Mouse (Mus musculus) lung, embryonic 14.5 days (tissue): ENCODE data around the gene Cryzl2. TPM values are rescaled to one million over a fixed set of nuclear protein-coding genes. Genes with fewer than 3 reads are reported as not detected.

Experiments
- ATAC-seq: fragments of 200-750 bp; cut with Nextera tagmentation; 2 replicates; pipeline ENCODE4 v1.8.0; 2017; ENCODE audit warnings: mild to moderate bottlenecking, moderate TSS enrichment, moderate library complexity; ENCODE audit not compliant: insufficient read depth
- DNase-seq: peaks from one replicate; pipeline ENCODE4 v3.0.0-alpha.2; 2015
- H3K27ac ChIP-seq: fragments of 300-500 bp; sonication (generic); 2 replicates; pipeline ENCODE4 v1.5.1; 2014; ENCODE audit warnings: low read depth, mild to moderate bottlenecking, moderate library complexity
- H3K27me3 ChIP-seq: fragments of 300-500 bp; sonication (generic); 2 replicates; pipeline ENCODE4 v1.6.1; 2014; ENCODE audit warnings: low read length, control low read depth; ENCODE audit not compliant: insufficient read depth
- H3K36me3 ChIP-seq: fragments of 300-500 bp; sonication (generic); 2 replicates; pipeline ENCODE4 v1.6.1; 2014; ENCODE audit warnings: control low read depth; ENCODE audit not compliant: insufficient read depth
- H3K4me1 ChIP-seq: fragments of 300-500 bp; sonication (generic); 2 replicates; pipeline ENCODE4 v1.6.1; 2014; ENCODE audit warnings: antibody characterized with exemption, control low read depth; ENCODE audit not compliant: insufficient read depth
- H3K4me2 ChIP-seq: fragments of 300-500 bp; sonication (generic); 2 replicates; pipeline ENCODE4 v1.6.1; 2014; ENCODE audit warnings: mild to moderate bottlenecking
- H3K4me3 ChIP-seq: fragments of 300-500 bp; sonication (generic); 2 replicates; pipeline ENCODE4 v1.5.1; 2014; ENCODE audit warnings: low read depth, low read length
- H3K9ac ChIP-seq: fragments of 300-500 bp; sonication (generic); 2 replicates; pipeline ENCODE4 v1.6.1; 2014
- H3K9me3 ChIP-seq: fragments of 300-500 bp; sonication (generic); 2 replicates; pipeline ENCODE4 v1.6.1; 2016; ENCODE audit warnings: low read depth, low read length, control low read depth
- CTCF ChIP-seq: IDR thresholded peaks from 2 replicates; pipeline ENCODE4 v1.5.1; 2016; ENCODE audit warnings: antibody characterized with exemption, low read depth
- WGBS: fragments of 180-500 bp; shearing (Covaris S2); extraction: QIAGEN DNeasy Blood & Tissue Kit; methylation state at CpG from one replicate; pipeline ENCODE4 v1.1.7; 2014; 5-methylcytosine and 5-hydroxymethylcytosine counted together
- polyA plus RNA-seq: library from polyadenylated mRNA; unstranded; fragments of >200 nt; fragmentation: Nextera tagmentation; extraction: Ambion mirVana; gene quantifications from 2 replicates; pipeline ENCODE4 v1.2.1, GENCODE M21; 2014

Gene Cryzl2
- polyA plus RNA-seq, 1 experiment from 2014 or later: 10.8 TPM

DNA sequence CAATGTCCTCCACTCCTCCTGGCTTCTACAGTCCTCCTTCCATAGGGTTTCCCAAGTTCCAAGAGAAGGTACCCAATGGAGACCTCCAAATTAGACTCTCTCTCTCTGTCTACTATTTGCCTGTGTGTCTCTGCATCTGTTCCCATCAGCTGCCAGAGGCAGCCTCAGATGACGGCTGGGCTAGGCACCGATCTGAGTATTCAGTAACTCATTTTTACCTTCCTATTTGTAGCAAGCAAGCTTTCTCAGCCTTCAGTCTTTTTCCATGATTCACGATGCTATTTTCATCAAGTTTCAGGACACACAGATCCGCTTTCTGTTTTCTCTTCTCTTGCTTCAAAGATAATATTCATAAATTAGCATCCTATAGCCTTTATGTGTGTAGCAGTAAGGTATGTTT, 25.8 kb downstream of the Cryzl2 start:
- no peak for ATAC-seq

GRCm38 (mm10) chr1:157500657-157501056, 42.3 kb downstream of the Cryzl2 start:
- 69% methylated on average over 1 of the region's 1 CpGs for WGBS
- Histone ChIP-seq H3K27ac (no peak overlapping the region), H3K36me3 (no peaks in the 10 kb centered on the region), H3K9ac (no peak overlapping the region), H3K27me3 (no peaks in the 10 kb centered on the region), H3K4me1 (no peaks in the 10 kb centered on the region), H3K4me3 (no peak overlapping the region), H3K4me2 (no peak overlapping the region), H3K9me3 (no peaks in the 10 kb centered on the region)
- ATAC-seq (0 out of 2 replicates have a peak, but pooled peaks have one; percentile 24), DNase-seq (no peak)
- TF ChIP-seq CTCF: no peak

More for the DNA sequence above, 25.8 kb downstream of the Cryzl2 start:
- no peaks in the 10 kb centered on the region for H3K4me1 ChIP-seq
- no peak overlapping the region for H3K4me3 ChIP-seq
- no peak overlapping the region for H3K27ac ChIP-seq
- no peaks in the 10 kb centered on the region for H3K9me3 ChIP-seq
- no peak overlapping the region for H3K4me2 ChIP-seq
- H3K36me3 ChIP-seq: no peaks in the 10 kb centered on the region
- H3K27me3 ChIP-seq: no peaks in the 10 kb centered on the region
- H3K9ac ChIP-seq: no peak overlapping the region
- 88% methylated on average over 4 of the region's 4 CpGs for WGBS
- no peak for DNase-seq
- TF ChIP-seq CTCF: no peak

DNA sequence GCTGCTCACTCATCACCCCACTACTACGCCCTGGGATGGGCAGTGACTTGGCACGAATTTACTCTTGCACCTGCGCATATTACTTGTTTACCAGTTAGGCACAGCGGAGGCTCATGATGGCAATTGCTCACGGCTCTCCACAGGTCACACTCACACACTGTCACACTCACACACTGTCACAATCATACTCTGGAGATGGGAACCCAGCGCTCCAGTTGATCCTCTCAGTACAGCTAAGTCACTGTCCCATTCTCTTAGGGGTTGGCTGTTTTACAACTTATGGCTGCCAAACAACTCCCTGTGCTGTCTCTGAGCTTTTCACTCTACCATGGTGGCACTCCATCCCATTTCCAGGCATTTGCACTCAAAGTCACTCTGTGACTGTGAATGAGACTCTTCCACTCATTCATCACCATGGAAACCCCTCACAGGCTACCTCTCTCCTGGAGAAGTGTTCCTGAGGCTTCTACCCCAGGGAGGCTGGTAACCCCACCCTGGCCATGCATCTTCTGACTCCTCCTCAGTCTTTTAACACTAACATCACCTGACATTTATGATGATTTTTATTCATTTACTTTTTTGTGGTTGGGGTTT, 43.1 kb downstream of the Cryzl2 start:
- DNase-seq (no peak), ATAC-seq (no peak)
- 83% methylated on average over 6 of the region's 6 CpGs for WGBS
- no peak overlapping the region for H3K9ac ChIP-seq
- H3K9me3 ChIP-seq: no peaks in the 10 kb centered on the region
- no peaks in the 10 kb centered on the region for H3K4me1 ChIP-seq
- no peak overlapping the region for H3K4me3 ChIP-seq
- TF ChIP-seq CTCF: no peak
- H3K27me3 ChIP-seq: no peaks in the 10 kb centered on the region
- H3K27ac ChIP-seq: no peak overlapping the region
- no peak overlapping the region for H3K4me2 ChIP-seq
- H3K36me3 ChIP-seq: no peaks in the 10 kb centered on the region

GRCm38 (mm10) chr1:157503071-157503470, 44.7 kb downstream of the Cryzl2 start:
- Histone ChIP-seq H3K4me3 (no peak overlapping the region), H3K27me3 (no peaks in the 10 kb centered on the region), H3K27ac (no peak overlapping the region), H3K9ac (no peak overlapping the region), H3K9me3 (no peaks in the 10 kb centered on the region), H3K4me2 (no peak overlapping the region), H3K36me3 (no peaks in the 10 kb centered on the region), H3K4me1 (no peaks in the 10 kb centered on the region)
- no peak for DNase-seq
- no peak for TF ChIP-seq CTCF
- 69% methylated on average over 6 of the region's 6 CpGs for WGBS
- ATAC-seq: no peak

DNA sequence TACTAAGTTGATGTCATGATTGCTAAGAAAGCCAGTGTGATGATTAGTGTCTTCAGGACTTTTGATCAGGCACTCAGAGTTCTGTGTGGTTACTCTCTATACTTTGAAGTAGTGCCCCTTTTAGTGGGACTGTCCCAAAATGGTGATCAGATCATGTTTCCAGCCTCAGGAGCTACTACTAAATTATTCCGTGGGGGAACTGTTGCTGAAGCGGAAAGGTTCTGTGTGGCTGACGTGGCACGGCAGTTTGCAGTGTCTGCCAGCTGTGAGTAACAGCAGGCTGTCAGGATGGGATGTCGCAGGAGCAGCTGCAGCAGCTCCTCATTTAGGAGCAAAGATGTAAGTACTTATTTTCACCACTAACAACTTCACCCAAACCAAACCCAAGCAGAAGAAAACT, 48.1 kb downstream of the Cryzl2 start, which contains the start of gene Sec16b:
Gene Sec16b (plus strand): TSS at position 207 of the 400 bp plus-strand sequence.
- ATAC-seq (peak; percentile 77), DNase-seq (peak; percentile 78)
- no peaks in the 10 kb centered on the region for H3K9me3 ChIP-seq
- no peaks in the 10 kb centered on the region for H3K36me3 ChIP-seq
- no peak for TF ChIP-seq CTCF
- no peaks in the 10 kb centered on the region for H3K4me1 ChIP-seq
- 35% methylated on average over 5 of the region's 5 CpGs for WGBS
- H3K4me3 ChIP-seq: no peak within 1 kb of the TSS
- peak within 1 kb of the TSS; percentile 31; the same call in 1 of the 2 replicates for H3K27ac ChIP-seq
- H3K27me3 ChIP-seq: no peaks in the 10 kb centered on the region
- H3K9ac ChIP-seq: no peak within 1 kb of the TSS
- H3K4me2 ChIP-seq: peak within 1 kb of the TSS; percentile 29

DNA sequence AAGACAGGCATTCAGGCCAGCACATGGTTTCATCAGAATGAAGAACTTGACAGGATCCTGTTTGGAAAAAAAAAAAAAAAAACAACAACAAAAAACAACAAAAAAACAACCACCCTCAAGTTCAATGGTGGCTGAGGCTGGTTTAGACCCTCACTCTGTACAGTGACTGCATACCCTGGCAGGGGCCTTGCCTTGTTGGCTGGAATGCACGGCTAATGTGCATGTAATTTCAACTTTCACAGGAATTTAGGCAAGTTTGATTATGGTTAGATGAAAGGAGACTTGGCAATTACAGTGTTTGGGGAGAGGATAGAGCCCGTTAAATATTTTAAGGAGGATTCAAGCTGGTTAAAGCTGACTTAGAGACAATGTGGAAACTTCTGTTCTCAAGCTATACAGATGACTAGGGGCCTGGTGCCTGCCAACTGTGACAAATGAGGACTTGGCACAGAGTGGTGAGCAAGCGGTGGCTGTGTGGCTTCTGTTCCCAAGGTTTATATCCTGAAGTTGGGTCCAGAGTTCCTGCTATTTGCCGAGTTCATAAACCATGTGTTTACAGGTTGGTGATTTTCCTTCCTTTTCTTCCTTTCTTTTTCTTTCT, 48.7 kb downstream of the Cryzl2 start:
- no peak overlapping the region for H3K4me3 ChIP-seq
- ATAC-seq (no peak), DNase-seq (peak; percentile 37)
- 39% methylated on average over 4 of the region's 4 CpGs for WGBS
- H3K27me3 ChIP-seq: no peaks in the 10 kb centered on the region
- no peak overlapping the region for H3K9ac ChIP-seq
- H3K36me3 ChIP-seq: no peaks in the 10 kb centered on the region
- no peaks in the 10 kb centered on the region for H3K9me3 ChIP-seq
- peak overlapping the region; percentile 29 for H3K4me2 ChIP-seq
- H3K4me1 ChIP-seq: no peaks in the 10 kb centered on the region
- TF ChIP-seq CTCF: no peak
- H3K27ac ChIP-seq: peak overlapping the region; percentile 31; the same call in 1 of the 2 replicates

DNA sequence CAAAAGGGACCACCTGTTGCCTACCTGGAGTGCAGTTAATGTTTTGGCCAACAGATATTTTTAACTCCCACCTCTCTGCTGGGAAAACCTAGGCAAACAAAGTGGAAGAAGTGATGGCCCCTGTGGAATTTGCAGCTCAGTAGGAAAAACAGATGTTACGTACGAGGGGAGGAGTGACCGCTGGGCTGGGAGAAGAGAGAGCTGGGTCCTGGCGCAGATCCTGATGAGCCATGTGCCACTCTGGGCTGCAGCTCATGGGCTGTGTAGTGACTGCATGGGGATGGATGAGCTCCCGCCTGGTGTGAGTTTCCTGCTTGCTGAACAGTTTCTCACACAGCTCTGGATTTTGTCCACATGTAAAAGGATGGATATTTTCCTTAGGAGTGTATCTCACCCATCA, 49.4 kb downstream of the Cryzl2 start:
- Histone ChIP-seq H3K4me1 (no peaks in the 10 kb centered on the region), H3K4me2 (no peak overlapping the region; the same call in 1 of the 2 replicates), H3K27ac (no peak overlapping the region), H3K9me3 (no peaks in the 10 kb centered on the region), H3K36me3 (no peaks in the 10 kb centered on the region), H3K27me3 (no peaks in the 10 kb centered on the region), H3K4me3 (no peak overlapping the region), H3K9ac (no peak overlapping the region)
- ATAC-seq (peak; percentile 64; the same call in 1 of the 2 replicates), DNase-seq (peak; percentile 52)
- 26% methylated on average over 5 of the region's 5 CpGs for WGBS
- TF ChIP-seq CTCF: no peak
